Mouse (Mus musculus): Measurements from ENCODE around the gene Gstt2. TPM values are rescaled to one million over a fixed set of nuclear protein-coding genes. Genes with fewer than 3 reads are reported as not detected.

Gene Gstt2
- total RNA-seq (2015; ENCODE audit: low replicate concordance) (7.9 and 8.8 TPM in 2 replicates), total RNA-seq (2017; ENCODE audit: low replicate concordance) (2.4 and 11.0 TPM in 2 replicates)

- peak; percentile 81 for ATAC-seq (replicated peaks; ENCODE audit: low FRiP score, poor library complexity, severe bottlenecking)
Observed at GRCm38 (mm10) chr10:75837248-75837759, at the start of gene Gstt2. TSS of gene Gstt2 (minus strand) at chr10:75837424.

DNA sequence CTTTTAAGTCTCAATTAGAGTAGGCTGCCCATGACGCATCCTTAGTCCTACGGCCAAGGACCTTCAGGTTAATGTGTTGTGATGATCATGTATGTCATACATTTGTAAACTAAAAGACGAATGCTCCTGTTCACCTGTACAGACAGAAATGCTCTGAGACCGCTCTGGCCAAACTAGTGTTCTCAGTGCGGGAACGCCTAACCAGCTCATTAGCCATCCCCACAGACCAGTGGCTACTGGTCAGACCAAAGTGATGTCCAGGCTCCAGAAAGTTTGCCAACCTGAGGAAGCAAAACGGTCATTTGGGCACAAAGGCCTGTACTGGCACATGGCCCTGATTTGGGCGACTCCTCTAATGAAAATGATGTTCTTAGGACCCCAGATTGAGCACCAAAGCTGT is 47.5 kb upstream of the Gstt2 start:
- ATAC-seq (replicated peaks; ENCODE audit: low FRiP score, poor library complexity, severe bottlenecking) = no peak

DNA sequence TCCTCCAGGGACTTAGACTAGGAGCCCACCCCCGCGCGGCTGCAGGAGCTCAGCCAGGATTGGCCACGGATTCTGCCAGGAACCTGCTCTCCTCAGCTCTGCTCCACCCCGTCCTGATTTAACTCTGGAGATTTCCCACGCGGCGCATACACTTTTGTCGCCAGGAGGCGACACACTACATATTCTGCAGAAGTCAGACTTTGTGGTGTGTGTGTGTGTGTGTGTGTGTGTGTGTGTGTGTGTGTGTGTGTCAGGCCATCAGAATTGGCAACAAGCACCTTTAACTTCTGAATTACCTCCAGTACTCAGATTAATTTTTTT is 46.0 kb upstream of the Gstt2 start:
- ATAC-seq (replicated peaks; ENCODE audit: low FRiP score, poor library complexity, severe bottlenecking) = 0 out of 2 replicates have a peak, but pooled peaks have one; percentile 47

DNA sequence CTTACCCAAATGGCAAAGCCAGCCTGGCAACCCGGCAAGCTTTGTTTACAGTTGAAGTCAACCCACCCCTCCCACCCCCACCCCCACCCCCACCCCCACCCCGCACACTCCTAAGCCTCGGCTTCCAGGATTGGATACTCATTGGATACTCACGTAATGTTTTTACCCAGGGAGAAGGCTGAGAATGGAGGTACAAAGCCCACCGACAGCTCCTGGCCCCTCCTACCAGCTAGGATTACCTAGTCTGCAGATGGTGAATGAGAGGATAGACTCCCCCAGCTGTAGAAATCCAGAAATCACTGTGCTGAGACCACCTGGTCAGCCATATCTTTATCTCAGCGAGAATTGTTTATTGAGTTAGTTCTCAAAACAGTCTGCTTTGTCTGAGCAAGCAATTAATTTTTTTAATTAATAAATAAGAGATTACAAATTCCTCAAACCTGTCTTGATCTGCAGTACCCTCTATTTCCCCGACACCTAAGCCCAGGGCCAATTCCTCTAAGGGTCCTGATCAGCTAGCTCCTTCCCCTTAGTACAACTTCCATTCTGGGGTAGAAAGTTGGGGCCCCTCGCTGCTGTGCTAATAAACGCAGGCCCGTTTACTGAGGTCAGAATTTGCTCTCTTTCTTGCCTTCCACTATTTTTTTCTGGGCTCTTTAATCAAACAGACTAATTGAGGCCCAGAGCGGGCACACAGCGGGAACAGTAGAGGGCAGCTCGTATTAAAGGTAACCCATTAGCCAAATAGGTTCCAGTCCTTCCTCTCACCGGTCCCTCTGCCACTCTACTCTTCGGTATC is 45.4 kb upstream of the Gstt2 start:
- 0 out of 2 replicates have a peak, but pooled peaks have one; percentile 19 for ATAC-seq (replicated peaks; ENCODE audit: low FRiP score, poor library complexity, severe bottlenecking)

DNA sequence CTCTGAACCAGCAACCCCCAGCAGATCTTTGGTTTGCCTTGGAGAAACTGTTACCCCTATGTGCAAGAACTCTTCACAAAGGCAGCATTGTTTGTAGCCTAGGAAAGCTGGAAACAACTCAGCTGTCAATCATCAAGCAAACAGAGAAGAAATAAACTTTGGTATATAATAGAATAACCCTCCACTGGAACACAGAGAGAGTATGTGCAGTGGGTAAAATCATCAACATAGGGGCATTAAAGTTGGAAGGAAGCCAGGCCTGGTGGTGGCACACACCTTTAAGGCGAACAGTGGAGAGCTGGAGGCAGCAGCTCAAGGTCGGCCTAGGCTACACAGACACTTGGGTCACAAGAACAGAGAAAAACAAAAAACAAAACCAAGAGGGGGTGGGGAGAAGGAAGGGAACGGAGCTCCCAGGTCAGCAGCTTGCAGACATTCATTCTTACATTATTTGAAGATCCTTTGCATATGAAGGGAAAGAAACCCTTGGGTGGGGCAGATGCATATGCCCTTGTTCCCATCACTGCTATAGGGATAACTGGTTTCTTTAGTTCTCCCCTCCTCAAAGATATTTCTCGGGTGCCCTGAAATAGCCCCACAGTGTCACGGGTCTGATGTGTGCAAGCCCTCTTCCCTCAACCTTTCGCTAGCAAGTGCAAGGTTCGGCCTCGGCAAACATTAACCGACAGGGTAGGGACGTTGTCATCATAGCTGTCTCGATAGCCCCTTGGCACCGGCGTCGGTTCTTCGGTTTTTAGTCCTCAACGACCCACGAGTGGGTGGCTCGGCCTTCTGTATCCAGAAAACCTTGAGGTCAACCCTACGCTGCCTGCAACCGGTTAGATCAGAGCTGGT is 44.6 kb upstream of the Gstt2 start:
- no peak for ATAC-seq (replicated peaks; ENCODE audit: low FRiP score, poor library complexity, severe bottlenecking)

DNA sequence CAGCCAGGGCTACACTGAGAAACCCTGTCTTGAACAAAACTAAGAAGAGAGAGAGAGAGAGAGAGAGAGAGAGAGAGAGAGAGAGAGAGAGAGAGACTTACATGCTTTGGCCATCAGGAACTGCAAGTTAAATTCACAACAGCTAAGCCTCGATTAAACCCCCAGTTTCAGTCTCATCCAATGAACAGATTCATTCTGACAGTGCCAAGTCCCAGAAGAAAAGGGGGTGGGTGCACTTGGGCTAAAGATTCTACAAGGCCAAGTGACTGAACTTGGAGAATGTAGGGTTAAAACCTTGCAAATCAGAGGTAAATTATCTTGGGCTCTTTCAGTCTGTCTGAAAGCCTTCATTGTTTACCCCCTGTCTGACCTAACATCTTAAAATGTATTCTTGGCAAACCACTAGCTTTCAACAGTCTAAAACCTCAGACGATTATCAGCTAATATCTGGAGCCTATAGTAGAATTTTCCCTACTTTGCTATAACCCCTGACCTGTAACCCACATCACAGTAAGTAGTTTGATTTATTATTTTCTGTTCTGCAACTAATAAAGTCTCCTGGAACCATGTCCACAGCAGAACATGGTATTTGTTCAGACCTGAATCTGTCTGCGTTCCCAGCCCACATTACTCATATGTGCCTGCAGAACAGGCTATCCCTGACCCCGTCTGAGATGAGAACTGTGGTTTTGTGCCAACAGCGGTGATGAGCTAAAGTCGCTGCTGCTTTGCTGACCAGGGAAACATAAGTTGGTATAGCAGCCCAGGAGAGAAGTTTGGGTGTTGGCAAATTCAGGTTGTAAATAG is 43.8 kb upstream of the Gstt2 start:
- no peak for ATAC-seq (replicated peaks; ENCODE audit: low FRiP score, poor library complexity, severe bottlenecking)

GRCm38 (mm10) chr10:75880351-75880750 is 43.1 kb upstream of the Gstt2 start:
- no peak for ATAC-seq (replicated peaks; ENCODE audit: low FRiP score, poor library complexity, severe bottlenecking)

DNA sequence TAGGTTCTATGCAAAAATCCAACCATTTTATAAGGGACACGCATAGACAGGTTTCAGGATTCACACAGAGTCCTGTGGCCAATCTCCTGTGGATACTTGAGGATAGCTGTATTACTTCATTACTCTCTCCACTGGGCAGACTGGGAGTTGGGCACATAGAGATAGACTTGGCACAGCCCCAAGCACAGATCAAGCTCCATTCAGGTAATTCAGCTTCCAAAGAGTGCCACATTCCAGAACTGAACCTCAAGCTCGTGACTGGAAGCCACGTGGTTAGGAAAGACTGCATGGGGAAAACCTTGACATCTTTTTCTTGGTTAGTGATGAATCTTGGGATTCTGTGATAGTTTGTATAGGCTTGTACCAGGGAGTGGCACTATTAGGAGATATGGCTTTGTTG is 41.6 kb upstream of the Gstt2 start:
- no peak for ATAC-seq (replicated peaks; ENCODE audit: low FRiP score, poor library complexity, severe bottlenecking)

DNA sequence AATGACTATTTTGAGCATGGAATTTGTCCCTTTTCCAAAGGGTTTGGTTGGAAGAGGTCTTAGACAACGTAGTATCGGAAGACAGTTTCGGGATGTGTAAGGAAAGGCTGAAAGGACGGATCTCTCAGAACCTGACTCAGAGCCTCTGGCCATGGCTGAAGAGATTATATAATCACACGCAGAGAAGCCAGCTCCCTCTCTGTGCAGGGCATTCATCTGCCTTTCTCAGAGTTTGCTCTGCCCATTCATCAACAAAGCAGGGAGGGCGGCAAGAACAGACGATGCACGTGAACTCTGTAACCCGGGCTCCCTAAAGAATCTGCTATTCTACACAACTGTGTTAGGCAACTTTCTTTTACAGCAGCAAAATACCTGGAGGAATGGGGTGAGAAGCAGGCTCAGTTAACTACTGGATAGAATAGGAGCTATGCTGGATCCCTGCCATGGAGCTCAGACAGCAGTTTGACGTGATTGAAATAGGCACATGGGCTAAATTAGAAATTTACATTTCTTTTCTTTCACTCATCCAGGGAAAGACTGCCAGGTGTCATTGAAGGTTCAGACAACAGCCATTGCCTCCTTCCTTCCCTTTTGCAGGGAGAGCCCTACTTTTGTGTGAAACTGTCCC is 36.4 kb upstream of the Gstt2 start:
- ATAC-seq (replicated peaks; ENCODE audit: low FRiP score, poor library complexity, severe bottlenecking) = no peak

DNA sequence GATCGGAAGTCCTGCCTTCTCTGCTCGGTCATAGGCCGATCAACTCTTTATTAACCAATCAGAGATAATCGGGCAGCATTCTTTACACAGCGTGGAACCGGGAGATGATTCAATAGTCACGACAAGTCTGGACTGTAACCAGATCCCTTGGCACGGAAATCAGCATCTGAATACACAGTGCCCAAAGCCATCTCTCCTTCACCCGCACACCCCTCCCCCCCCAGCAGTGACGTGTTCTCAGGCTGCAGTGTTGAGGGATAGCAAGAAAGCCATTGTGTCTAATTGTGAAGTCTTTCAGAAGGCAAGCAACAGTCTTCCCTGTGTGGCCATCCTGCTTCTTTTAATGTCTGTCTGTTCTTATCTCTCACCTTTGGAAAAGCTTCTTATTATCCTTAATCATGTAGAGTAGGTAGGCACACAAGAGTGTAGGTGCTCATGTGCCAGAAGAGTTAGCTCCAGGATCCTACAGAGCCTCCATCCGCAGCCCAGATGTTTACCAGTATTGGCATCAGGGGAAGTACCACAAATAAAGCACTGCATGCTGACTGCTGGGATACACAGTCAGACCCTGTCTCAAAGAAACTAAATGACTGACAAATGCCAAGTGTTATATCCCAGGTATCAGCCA is 35.8 kb upstream of the Gstt2 start:
- no peak for ATAC-seq (replicated peaks; ENCODE audit: low FRiP score, poor library complexity, severe bottlenecking)

DNA sequence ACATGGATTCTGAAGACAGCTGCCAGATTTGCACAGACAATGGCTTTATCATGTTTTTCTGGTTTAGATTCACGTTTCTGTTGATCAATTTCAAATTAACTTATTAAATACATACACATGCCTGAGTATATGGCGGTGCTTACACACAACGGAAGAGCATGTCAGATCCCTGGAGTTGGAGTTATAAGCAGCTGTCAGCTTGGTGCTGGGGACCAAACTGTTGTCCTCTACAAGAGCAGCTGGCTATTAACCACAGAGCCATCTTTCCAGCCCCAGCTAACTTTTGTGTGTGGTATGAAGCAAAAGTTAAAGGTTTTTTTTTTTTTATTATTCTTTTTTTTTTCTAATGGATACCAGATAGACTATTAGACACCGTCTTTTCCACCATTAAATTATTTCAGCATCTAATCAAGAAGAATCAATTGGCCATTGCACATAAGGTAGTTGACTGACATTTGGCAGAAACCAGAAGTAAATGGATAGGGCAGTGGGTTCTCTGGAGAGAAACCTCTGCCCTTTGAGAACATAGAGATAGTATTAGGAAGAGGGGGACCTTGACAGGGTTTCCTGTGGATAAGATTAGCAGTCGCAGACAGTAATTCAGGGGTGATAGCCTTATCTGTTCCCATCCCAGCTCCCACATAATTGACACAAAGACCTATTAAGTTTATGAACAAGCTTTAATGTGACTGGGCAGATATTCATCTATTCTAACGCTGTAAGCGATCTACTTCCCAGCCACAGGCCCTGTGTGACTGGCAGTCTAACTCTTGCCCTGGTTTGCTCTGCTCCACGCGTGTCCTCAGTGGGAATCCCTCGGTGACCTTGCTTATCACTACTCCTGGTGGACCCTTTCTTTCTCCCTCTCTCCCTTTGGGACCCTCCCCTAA is 35.0 kb upstream of the Gstt2 start:
- no peak for ATAC-seq (replicated peaks; ENCODE audit: low FRiP score, poor library complexity, severe bottlenecking)

DNA sequence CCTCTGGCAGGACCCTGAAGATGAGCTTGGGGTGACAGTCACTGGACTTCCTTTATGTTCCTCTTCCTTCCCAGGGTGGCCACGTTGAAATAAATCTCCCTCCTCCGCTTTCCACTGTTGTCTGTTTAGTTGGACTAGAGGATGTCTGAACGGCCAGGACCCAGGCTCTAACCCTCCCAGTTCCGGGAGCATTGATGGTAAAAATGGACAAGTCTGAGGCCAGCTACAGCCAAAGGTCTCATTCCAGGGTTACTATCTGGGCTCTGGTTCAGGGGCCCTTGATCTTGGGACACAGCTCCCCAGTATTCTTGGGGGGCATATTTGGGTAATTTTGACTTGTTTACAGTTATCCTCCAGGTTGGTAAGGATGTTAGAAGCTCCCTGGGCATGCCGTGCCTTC is 24.4 kb upstream of the Gstt2 start:
- no peak for ATAC-seq (replicated peaks; ENCODE audit: low FRiP score, poor library complexity, severe bottlenecking)

DNA sequence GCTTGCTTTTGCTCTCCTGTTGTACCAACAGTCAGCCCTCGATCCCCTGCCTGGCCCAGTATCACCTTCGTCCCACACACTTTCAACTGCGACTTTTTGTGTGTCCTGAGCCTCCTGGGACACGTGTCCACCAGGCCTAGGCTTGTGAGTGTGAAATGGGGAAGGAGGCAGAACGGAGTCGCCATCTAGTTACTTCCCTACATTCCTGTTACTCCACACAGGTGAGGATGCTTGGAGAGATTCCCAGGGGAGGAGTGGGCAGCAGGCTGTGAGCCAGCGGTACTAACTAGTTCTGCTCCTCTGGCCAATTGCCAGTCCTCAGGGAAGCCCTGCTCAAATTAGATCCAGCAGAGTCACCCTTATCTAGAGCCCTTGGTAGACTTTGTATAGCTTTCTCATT is 23.5 kb upstream of the Gstt2 start:
- no peak for ATAC-seq (replicated peaks; ENCODE audit: low FRiP score, poor library complexity, severe bottlenecking)

- ATAC-seq (replicated peaks; ENCODE audit: low FRiP score, poor library complexity, severe bottlenecking) = peak; percentile 98
Observed at GRCm38 (mm10) chr10:75859786-75860470, 22.7 kb upstream of the Gstt2 start, which contains the start of gene Mif. TSS of gene Mif (minus strand) at chr10:75860240.

DNA sequence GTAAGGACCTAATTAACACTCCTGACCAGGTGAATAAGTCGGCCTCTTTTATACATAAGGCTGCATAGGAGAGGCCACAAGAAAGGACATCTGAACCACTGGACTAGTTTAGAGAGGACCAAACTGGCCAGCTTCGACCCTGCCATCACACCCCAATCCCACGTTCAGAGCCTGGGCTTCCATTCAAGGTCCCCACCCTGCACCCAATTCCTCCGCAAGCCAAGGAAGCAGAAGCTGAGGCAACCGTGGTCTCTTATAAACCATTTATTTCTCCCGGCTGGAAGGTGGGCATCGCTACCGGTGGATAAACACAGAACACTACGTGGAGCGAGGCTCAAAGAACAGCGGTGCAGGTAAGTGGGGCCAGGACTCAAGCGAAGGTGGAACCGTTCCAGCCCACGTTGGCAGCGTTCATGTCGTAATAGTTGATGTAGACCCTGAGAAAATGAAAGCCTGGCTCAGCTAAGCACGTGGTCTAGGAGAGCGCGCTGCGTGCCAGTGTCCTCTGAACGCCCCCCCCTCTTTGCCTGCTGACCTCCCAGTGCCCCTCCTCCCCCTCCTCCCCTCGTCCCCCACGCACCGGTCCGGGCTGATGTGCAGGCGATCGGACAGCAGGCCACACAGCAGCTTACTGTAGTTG is 22.0 kb upstream of the Gstt2 start:
- no peak for ATAC-seq (replicated peaks; ENCODE audit: low FRiP score, poor library complexity, severe bottlenecking)

DNA sequence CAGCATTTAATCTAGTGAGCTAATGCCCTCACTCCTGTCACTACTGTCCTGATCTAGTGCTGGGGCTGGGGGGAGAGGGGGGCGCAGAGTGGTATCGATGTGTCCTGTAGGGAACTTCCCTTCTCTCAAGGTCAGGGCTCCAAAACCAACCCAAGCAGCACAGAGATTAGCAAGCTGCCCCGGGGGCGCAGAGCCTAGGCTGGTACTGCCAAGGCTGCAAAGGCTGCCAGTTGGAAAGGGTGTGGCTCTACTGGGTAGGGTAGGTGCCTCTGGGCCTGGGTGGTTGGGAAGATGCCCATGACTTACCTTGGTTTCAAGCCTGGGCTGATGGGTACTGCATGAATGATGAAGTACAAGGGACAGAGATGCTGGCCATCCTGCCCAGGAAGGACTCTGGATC is 20.4 kb upstream of the Gstt2 start:
- ATAC-seq (replicated peaks; ENCODE audit: low FRiP score, poor library complexity, severe bottlenecking) = no peak

GRCm38 (mm10) chr10:75856976-75857375 is 19.8 kb upstream of the Gstt2 start:
- ATAC-seq (replicated peaks; ENCODE audit: low FRiP score, poor library complexity, severe bottlenecking) = no peak
